Mouse (Mus musculus) limb, embryonic 10.5 days (tissue): ENCODE measurements around the gene Plekhd1. TPM values are rescaled to one million over a fixed set of nuclear protein-coding genes. Genes with fewer than 3 reads are reported as not detected.

ENCODE experiments used
- polyA plus RNA-seq: library from polyadenylated mRNA; unstranded; fragments of >200 nt; fragmentation: Nextera tagmentation; extraction: Ambion mirVana; gene quantifications from 2 replicates; pipeline ENCODE4 v1.2.1, GENCODE M21; 2016

Gene Plekhd1
- polyA plus RNA-seq, 1 experiment from 2014 or later: 0.13 TPM

Other genes starting within 250 kb of the Plekhd1 start
- gene Exd2, start 229.5 kb upstream of the Plekhd1 start, polyA plus RNA-seq: 25.9 and 29.7 TPM in 2 replicates
- 5.1 and 6.1 TPM in 2 replicates for gene Galnt16, start 174.3 kb upstream of the Plekhd1 start, polyA plus RNA-seq
- 24.7 and 26.0 TPM in 2 replicates for gene Slc39a9, start 48.7 kb upstream of the Plekhd1 start, polyA plus RNA-seq
- gene Erh, start 48.2 kb upstream of the Plekhd1 start, polyA plus RNA-seq: 520 and 554 TPM in 2 replicates
- 0.04 and 0.06 TPM in 2 replicates for gene Ccdc177, start 68.1 kb downstream of the Plekhd1 start, polyA plus RNA-seq
- 10.0 and 12.0 TPM in 2 replicates for gene Susd6, start 97.9 kb downstream of the Plekhd1 start, polyA plus RNA-seq